Mouse (Mus musculus) liver, adult 2 months (tissue): ENCODE measurements at regions not wholly inside any gene's neighbourhood (a gene's known extent, or its start where the extent isn't known, plus 50 kb on each side); places are given as distances from the start of the nearest gene placed in this dataset.

ENCODE experiments used
- CTCF ChIP-seq: fragments of 200-500 bp; IDR thresholded peaks from 2 replicates; pipeline ENCODE4 v1.5.1; 2011; ENCODE audit warnings: low read depth, low read length, control low read depth
- POLR2A ChIP-seq: fragments of 200-500 bp; IDR thresholded peaks from 2 replicates; pipeline ENCODE4 v1.6.1; 2011; ENCODE audit warnings: low read length, control low read depth; ENCODE audit not compliant: insufficient read depth; ENCODE audit errors: extremely low read depth

- TF ChIP-seq CTCF (no peak), POLR2A (no peak)
Measured at GRCm38 (mm10) chr16:76611061-76611460, 237.4 kb upstream of the Nrip1 start.
